Mouse (Mus musculus) retina, postnatal 7 days (tissue): ENCODE data around the gene Gm49353.

Experiments used
- DNase-seq: peaks from one replicate; pipeline ENCODE4 v3.0.0-alpha.2; 2012; ENCODE audit warnings: low read depth, low spot score

Gm49353 gene

DNA sequence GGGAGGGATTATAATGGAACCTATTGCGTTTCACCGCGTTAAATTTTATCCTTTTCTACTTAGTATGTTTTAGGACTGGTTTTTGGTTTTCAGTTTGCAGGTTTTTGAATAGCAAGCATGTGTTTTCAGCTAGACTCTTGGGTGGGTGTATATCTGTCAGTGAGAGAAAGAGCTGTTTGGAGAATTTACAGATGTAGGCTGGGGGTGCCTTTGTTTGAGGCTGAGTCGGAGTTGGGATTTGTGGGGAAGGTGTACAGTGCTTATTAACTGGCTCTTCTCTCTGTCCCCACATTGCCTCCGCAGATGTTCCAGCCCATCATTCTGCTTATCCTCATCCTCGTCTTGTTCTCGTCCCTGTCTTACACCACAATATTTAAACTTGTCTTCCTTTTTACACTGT lies at the start of gene Gm49353:
TSS of gene Gm49353 (plus strand) at position 313 of the 400 bp plus-strand sequence.
- no peak for DNase-seq

DNA sequence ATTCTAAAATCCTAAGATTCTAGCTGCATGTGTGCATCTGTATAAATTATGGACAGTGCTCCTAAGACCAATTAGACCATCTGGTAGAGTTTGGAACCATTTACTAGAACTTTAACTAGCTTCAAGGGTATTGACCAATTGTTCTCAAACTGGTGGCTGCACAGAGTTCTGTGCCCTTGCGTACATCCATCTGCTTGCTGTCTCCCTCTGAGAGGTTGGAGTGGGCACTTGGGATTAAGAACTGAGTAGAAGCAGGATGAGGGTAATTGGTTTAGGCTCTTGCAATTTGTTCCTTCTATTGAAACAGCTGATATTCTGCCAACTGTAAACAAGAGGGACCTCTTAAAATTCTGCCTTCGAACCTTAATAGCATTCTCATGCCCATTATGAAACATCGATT lies 43.5 kb upstream of the Gm49353 start:
- no peak for DNase-seq

DNA sequence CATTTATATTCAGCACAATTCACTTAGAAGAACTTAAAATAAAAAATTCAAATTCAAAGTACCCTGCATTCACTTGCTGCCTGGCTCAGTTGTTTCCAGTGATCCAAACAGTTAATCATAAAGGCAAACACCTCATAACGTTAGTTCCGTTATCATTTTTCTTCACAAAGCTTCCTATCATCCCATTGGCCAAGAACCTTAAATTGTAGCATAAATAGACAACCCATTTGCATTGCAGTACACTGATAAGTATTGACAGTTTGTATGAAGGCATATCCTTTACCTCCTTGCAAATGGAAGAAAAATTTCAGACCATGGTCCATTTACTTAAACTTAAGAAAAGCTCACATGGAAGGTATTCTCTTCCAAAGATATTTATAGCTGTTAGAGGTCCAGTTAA lies 37.1 kb upstream of the Gm49353 start:
- DNase-seq = no peak

DNA sequence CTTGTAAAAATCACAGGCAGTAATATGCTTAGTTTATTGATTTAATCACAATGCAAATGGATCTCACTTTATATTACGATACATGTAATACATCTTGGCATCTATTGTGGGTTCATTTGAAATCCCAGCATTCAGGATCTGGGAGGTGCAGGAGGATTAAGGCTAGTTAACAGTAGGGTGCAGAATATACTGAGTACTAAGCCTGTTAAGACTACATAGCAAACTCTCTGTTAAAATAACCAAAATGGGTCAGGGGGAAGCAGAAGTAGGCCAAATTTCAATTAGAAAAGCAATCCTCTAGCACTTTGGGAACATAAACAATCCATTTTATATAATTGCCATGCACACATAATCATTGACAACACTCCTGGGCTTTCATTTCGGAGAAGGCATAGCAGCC lies 25.0 kb upstream of the Gm49353 start:
- no peak for DNase-seq

DNA sequence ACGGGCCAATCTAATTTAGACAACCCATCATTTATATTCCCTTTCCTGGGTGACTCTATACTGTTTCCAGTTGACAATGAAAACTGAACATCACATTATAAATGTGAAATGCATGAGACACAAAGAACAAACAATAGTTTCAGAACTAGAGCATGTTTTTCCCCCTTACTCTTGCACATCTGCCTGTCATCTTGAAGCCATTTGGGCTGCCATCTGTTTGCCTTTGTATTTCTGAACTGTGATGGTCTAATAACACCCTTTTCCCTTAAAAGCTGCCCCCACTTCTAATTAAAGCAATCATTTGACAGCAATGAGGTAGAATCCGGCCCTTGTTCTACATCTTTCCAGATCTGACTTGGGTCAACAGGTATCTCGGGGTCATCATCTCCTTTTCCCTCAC lies 23.1 kb upstream of the Gm49353 start:
- no peak for DNase-seq

DNA sequence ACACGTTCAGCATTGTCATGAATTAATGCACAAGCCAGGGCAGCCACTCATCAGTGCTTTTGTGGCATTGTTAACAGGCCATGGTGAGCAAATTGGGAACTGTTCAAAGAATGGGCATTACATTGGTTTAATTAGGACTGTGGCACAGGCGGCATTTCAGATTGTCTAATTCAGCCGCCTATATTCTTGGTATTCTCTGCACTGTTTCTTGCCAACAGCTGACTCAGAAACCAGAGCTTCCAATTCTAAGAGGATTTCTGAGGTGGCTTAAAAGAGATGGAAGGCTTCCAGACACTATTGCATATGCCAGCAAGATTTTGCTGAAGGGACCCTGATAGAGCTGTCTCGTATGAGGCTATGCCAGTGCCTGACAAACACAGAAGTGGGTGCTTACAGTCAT lies 21.9 kb upstream of the Gm49353 start:
- DNase-seq = peak; percentile 11

DNA sequence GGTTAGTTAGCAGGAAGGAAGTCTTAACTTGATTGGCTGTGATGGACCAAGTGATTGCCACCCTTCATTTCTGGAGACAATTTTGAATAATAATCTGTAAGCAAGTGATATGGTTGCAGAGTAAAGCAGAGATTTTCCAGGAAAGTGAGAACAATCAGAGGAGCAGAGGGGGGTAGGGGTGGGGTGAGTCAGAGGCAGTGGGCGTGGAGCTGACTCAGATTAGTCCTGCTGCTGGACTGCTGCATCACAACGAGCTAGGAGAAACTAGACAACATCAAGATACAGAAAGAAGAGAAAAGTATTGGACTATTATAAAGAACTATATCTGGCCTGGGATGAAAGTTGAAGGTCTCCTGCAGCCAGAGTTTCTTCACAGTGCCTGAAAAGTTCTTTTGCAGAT lies 20.8 kb upstream of the Gm49353 start:
- DNase-seq = no peak

DNA sequence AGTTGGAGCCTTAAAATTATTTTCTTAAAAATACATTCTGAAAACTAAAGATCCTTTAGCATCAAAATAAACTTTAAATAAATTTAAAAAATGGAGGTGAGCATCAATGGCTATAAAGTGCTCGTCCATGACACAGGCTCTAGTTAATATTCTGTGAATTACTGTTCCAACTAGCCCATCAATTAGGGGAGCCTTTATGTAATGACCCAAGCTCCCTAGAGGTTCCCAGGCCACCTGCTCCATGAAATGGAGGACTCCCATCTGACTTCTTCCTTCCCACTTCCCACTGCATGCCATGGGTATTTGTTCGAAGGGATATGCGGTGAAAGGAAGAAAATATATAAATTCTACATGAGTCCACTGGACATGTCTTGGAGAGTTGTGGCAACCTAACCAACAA lies 18.5 kb upstream of the Gm49353 start:
- no peak for DNase-seq

DNA sequence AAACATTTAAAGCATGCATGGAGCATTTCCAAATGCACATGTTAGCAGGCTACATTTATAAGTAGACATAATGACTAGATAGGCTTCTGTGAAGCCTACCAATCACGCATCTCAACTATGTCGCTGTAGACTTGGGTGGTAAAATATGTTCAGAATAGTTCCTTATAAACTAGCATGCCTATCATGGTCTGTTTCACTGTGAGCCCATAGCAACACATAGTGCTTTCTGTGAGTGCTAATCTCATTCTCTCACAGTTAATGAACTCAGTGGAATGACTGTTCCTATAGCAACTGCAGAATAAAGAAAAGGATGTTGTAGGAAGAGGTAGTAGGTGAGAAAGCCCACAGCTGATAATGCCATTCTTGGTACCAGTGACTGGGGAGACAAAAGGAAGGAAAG lies 17.7 kb upstream of the Gm49353 start:
- DNase-seq = no peak

DNA sequence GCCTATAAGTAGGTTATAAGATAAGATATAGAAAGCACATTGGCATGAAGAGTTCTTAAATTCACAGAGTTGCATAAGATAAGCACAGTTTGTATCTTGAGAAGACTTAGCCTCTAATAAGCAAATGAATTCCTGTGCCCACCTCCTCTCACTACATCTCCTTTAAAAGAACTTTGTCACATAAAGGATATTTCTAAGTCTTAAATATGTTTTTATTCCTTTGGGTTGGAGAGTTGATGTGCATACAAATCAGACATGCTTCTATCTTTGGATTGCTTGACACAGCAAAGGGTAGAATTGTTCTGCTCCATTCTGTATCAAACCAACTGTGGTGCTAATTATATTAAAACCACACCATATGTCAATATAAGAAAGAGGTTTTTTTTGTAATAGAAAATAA lies 5.0 kb upstream of the Gm49353 start:
- no peak for DNase-seq

DNA sequence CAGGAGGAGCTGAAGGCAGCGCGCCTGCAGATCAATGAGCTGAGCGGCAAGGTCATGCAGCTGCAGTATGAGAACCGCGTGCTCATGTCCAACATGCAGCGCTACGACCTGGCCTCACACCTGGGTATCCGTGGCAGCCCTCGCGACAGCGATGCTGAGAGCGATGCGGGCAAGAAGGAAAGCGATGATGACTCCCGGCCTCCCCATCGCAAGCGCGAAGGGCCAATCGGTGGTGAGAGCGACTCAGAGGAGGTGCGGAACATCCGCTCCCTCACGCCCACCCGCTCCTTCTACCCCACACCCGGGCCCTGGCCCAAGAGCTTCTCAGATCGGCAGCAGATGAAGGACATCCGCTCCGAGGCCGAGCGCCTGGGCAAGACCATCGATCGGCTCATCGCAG lies 1.9 kb upstream of the Gm49353 start:
- no peak for DNase-seq

DNA sequence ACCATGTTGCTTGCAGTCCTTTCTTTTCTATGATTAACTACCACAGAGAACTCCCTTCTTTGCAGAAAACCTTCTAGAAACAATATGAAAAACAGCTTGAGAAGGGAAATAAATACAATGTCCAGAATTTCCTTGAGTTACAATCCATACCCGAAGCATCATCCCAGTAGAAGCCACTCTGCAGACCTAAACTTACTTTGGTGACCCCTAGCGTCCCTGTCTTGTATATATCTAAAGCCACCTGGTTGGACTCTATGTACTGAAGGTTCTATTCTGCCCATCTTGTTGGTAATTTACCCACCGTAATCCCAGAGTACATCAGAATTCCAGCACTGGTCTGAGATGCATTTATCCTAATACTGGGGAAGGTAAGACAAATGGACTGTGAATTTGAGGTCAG lies 1.1 kb downstream of the Gm49353 start:
- DNase-seq = no peak

DNA sequence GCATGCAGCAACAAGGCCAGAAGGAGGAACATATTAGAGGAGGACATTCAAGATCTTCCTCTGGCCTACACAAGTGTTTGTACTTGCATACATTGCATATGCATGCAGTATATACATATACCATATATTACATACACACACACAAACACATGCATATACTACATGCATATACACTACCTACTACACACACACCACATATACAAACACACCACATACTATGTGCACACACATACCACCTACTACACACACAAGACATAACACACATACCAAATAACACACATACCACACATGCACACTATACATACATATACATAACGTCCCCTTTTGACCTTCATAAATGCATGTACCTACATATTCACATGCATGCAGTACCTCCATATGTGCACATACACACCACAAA lies 1.9 kb downstream of the Gm49353 start:
- no peak for DNase-seq

DNA sequence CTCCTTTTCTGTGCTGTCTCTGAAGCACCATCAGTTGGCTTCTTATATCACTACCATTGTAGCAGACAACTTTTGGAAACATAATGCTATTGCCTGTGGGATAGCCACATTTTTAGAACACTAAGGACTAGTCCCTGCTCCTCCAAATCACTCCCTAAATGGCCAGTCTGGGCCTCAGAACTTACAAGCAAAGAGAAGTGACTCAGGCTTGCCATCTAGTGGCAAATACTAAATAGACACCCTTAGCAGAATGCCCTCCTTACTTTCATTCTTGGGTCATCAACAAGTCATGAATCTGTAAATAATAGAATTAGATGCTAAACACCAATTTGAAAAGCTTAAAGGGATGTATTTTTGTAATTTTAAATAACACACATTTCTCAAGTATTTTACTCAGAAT lies 8.0 kb downstream of the Gm49353 start:
- peak; percentile 24 for DNase-seq

DNA sequence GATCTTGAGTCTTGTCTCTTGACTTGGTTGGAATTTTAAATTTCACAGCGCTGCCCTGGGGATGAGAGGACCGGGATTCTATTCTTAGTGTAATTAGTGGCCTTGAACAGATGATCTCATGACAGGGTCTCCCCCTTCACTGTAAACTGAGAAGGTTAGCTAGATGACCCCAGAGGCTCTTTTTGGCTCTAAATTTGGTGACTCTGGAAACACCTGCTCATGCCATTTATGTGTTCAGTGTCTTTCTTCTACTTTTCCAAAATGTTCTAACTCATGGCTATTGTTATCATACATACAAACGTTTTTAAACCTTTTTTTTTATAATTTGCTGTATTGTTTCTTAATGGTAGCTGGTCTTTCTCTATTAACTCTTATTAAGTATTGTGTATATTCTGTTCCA lies 10.0 kb downstream of the Gm49353 start:
- DNase-seq = no peak

DNA sequence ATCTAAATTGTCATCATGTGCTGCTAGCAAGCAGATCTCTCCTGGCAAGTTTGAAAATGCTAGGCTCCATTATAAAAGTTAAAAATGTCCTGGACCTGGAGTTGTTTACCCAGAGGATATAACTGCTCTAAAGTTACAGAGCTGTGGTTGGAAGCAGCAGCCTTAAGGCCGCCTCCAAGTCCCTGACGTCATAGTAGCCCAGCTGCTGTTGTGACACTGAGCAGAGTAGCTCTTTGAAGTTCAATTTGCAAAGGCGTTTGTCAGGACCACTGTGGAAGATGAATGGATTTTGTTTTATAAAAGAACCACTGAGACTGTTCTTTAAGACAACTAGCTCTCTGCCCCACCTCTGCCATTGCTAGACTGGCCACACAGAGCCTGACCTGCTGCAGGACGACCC lies 12.7 kb downstream of the Gm49353 start, which contains the start of gene 9330159F19Rik:
TSS of gene 9330159F19Rik (plus strand) at position 154 of the 400 bp plus-strand sequence.
- no peak for DNase-seq

DNA sequence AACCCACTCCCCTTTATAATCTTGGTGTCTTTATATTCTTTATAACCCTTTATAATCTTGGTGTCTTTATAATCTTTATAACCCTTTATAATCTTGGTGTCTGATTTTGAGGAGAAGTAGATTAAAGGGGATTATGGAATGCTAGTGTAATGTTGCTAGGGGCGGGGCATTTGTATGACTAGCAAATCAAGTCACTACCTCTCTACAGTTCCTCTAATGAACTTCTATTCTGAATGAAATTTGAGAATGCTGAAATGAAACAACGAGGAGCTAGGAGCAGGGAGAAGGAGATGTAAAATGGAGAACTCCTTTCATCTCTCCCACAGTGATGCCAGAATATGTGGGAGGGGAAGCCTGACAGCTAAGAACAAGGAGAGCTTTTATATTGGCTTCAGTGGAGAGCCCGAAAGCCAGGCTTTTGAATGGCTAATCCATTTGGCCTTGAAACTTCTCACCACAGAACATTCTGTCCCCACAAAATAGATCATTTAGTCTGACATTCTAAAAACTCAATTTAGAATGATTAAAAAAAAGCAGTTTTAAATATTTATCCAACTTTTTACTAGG lies 14.9 kb downstream of the Gm49353 start:
- DNase-seq = no peak

DNA sequence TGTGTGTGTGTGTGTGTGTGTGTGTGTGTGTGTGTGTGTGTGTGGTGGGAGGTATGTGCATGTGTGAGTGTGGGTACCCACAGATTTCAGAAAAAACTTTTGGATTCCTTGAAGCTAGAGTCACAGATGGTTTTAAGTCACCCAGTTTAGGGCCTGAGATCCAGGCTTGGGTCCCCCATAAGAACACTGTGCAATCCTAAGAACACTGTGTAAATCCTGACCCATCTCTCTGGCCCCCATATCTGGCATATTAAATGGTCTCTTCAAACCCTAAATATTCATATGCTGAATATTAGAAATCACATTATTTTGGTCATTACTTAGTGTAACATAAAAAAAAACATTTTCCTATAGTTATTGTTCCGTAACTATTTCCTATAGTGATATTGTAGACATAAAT lies 18.2 kb downstream of the Gm49353 start:
- DNase-seq = no peak

DNA sequence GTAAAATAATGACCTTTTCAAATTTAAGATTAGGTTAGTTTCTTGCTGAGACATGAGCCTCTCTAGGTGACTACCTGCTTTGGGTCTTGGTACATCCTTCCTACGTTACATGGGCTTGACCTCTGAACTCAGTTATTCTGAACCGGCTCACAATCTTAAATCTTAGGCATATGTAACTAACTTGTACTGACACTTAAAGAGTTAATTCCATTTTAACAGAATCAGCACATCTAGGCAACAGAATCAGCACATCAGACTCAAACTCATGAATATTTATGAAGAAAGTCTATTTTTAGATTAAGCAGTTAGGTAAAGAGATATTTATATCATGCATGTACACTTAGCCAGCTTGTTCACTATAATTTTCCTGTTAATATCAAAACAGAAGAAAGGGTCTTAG lies 18.7 kb downstream of the Gm49353 start:
- DNase-seq = no peak

DNA sequence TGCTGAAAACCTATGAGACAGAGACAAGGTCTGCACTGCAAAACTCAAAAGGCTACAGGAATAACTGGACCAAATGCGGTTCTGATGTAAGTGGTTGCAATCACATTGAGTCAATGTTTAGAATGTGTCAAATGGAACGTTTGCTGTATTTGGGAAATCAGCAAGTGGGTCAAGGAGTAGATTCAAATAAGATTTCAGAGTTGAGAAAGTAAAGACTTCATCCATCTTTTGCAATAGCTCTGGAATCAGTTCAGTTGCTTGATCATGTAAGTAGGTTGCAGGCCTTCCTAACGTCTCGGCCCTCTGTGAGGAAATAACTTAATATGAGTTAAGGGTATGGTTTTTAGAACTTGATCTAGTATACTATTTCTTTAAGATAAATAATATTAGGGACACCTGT lies 26.6 kb downstream of the Gm49353 start:
- DNase-seq = no peak

DNA sequence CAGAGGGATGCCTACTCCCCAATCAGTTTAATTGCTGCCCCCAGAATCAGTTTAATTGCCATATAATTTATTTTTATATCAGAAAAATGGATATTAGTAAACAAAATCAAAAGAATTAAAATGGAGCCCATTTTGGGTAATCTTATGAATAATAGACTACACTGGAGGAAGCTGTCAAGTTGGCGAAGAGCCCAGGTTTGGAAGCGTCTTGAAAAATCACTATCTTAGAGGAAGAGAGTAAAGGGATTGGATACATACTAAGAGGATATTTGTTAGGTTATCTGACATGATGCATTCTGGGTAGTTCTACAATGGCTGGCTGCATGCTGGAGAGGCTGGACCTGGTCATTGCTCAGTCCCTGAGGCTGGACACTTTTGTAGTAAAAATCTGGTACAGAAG lies 32.5 kb downstream of the Gm49353 start:
- DNase-seq = no peak
